Mouse (Mus musculus): ENCODE measurements around the gene Spag5.
A peak's percentile ranks its signal among the peaks of the same experiment; 100 is the strongest.

Gene Spag5

DNA sequence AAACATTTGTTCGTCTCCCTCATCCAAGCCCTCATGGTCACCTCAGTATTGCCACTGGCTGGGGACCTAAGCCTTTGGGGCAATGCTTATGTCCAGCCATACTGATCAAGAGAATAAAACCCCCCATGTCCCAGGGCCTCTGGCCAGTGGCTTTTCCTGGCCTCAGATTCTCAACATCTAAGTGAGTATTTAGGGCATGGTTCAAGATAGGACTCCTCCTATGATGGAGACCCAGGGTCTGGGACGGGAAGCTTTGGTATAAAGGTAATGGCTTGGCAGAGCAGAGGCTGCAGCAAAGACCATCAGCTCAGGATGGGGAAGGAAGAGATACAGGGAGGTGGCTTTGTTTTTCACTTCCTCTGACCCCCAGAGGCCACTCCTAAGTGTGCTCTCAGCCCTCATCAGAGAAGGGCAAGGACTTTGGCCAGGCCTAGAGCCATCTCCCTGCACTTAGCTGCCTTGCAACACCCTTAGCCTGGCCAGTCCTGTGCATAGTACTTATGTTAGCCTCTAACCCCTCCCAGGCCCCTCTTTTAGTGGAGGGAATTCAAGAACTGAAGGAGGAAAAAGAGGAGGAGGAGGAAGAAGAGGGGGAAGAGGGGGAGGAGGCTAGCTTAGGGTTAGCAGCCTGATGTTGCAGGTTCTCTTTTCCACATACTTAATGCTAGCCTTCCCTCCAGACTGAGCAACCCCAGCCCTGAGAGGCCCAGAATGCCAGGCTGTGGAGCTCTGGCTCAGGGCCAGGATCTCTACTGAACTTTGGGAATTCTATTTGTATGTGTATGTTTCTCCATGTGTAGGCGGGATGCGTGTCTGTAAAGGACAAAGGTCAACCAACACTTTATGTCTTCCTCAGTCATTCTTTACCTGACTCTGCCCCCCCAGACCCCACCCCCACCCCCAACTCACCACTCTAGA lies 48.4 kb downstream of the Spag5 start:
- DNase-seq (ENCODE audit: low spot score): peak; percentile 43

GRCm38 (mm10) chr11:78353081-78353480 lies 51.8 kb downstream of the Spag5 start:
- DNase-seq (ENCODE audit: low spot score): no peak

DNA sequence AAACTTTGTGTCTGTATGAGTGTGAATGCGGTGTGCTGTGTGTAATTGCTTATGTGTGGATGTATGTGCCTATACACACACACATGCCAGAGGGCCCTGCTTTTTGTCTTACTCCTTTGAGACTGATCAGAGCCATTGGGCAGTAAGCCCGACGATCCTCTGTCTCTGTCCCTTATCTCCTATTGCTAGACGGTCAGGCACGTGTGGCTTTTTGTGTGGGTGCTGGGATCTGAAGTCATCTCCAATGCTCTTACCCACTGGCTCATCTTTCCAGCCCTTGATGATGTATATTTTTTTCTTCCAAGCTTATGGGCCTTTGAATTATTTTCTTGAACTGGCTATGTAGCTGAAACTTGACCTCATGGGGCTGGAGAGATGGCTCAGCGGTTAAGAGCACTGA lies 53.6 kb downstream of the Spag5 start:
- no peak for DNase-seq (ENCODE audit: low spot score)

DNA sequence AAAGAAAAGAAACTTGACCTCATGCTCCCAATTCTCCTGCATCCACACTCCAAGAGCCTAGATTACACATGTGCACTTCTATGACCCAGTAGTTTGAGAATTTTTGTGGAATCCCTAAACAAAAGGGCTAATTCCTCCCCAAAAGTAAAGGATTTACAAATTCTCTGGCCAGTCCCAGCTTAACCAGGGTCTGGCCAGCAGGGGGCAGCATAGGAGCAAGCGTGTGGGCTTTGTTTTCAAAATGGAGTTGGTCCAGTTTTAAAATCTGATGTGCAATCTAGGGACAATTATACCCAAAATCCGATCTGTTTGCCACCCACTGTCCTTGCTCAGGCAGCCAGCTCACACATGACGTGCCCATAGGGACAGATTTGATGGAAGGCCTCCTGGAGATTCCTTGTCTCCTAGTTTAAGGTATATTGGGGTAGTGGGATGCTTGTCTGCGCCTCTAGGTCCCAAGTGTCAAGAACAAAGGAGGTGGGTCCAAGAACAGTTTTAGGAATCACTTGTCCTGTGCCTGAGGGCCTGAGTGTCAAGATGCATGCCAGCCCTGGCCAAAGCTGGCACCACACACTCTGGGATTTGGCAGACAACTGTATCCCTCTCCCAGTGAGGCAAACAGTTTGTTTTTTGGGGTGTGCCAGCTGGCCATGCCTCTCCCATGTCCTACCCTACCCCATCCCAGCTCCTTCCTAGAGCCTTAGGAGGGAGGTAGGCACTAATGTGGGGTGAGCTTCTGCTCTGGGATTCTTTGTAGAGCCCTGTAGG lies 54.3 kb downstream of the Spag5 start:
- peak; percentile 83 for DNase-seq (ENCODE audit: low spot score)

DNA sequence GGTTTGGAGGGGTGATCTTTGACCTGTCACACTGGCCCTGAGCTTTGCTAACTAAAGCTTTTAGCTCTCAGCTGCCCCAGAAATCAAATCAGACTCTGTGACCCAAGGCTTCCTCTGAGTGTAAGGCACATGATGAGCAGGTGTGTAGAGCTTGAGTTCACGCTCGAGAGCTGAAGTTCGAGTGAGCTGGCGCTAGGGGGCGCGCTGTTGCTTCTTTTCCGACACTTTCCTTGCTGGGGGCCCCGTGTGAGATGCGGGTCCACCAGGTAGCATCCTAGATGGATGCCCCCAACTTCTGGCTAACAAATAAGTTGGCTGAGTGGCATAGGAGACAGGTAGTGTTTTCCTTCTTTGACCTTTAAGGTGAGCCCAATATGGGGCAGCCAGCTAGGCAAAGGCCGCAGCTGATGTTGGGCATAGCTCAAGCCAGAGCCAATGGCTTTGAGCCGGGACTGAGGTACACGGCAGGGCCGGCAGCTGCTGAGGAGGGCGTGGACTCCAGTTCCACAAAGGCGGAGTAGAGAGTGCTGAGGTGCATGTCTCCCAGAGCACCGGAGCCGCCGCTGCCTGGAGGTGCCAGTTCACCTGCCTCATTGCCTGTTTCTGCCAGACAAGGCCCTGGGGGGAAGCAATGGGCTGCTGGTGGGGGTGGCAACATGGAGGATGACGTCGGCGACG lies 57.1 kb downstream of the Spag5 start:
- peak; percentile 16 for DNase-seq (ENCODE audit: low spot score)

GRCm38 (mm10) chr11:78360125-78360788 lies 58.9 kb downstream of the Spag5 start:
- peak; percentile 78 for DNase-seq (ENCODE audit: low spot score)

- no peak for DNase-seq (ENCODE audit: low spot score)
Measured at GRCm38 (mm10) chr11:78360789-78361131, 59.4 kb downstream of the Spag5 start.

- no peak for DNase-seq (ENCODE audit: low spot score)
Measured at GRCm38 (mm10) chr11:78363309-78364007, 62.1 kb downstream of the Spag5 start.

- peak; percentile 70 for DNase-seq (ENCODE audit: low spot score)
Measured at GRCm38 (mm10) chr11:78364103-78364502, 62.8 kb downstream of the Spag5 start.

- no peak for DNase-seq (ENCODE audit: low spot score)
Measured at GRCm38 (mm10) chr11:78367456-78368225, 66.3 kb downstream of the Spag5 start.

- DNase-seq (ENCODE audit: low spot score): no peak
Measured at GRCm38 (mm10) chr11:78370389-78370788, 69.1 kb downstream of the Spag5 start.

- DNase-seq (ENCODE audit: low spot score): no peak
Measured at GRCm38 (mm10) chr11:78371711-78372110, 70.4 kb downstream of the Spag5 start.
